Mouse (Mus musculus): ENCODE data around the gene Olfm2.

DNA sequence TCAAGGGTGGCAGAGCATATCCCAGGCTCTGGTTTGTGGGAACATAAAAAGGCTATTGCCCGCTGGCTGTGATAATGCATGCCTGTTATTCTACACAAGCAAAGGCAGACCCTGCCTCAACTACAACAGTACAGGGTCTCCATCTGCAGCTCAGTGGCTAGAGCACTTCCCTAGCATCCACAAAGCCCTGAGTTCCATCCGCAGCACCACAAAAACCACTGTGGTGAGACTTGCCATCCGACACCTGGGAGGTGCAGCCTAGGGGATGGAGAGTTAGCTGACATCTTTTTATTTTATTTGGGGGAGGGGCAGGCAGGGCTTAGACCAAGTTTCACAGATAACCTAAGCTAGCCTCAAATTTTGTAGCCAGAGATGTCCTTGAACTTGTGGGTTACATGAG is 15.2 kb upstream of the Olfm2 start:
- no peak for TF ChIP-seq EP300 (IDR thresholded peaks at IDR 0.05; ENCODE audit: low read length)
- no peak for TF ChIP-seq CTCF (conservative IDR thresholded peaks at IDR 0.05 in 1 of 2, IDR thresholded peaks at IDR 0.05 in 1 of 2; ENCODE audit: low read depth in 2 of 2, low read length in 2 of 2)
- TF ChIP-seq POLR2A (IDR thresholded peaks at IDR 0.05; ENCODE audit: low read depth, low read length) = no peak
- no peak for TF ChIP-seq TCF12 (IDR thresholded peaks at IDR 0.05; ENCODE audit: low read depth, low read length)
- no peak for TF ChIP-seq MEF2A (IDR thresholded peaks at IDR 0.05; ENCODE audit: borderline replicate concordance, low read depth, low read length)
- TF ChIP-seq NELFE (IDR thresholded peaks at IDR 0.05; ENCODE audit: low read depth, low read length) = no peak
- TF ChIP-seq ZKSCAN1 (IDR thresholded peaks at IDR 0.05; ENCODE audit: borderline replicate concordance, low read depth, low read length) = no peak
- no peak for TF ChIP-seq USF1 (IDR thresholded peaks at IDR 0.05; ENCODE audit: low read depth, low read length)
- no peak for TF ChIP-seq MXI1 (IDR thresholded peaks at IDR 0.05; ENCODE audit: low read depth, low read length)
